ENCODE assay signal across 19 mouse cellular contexts in the genomic region with DNA sequence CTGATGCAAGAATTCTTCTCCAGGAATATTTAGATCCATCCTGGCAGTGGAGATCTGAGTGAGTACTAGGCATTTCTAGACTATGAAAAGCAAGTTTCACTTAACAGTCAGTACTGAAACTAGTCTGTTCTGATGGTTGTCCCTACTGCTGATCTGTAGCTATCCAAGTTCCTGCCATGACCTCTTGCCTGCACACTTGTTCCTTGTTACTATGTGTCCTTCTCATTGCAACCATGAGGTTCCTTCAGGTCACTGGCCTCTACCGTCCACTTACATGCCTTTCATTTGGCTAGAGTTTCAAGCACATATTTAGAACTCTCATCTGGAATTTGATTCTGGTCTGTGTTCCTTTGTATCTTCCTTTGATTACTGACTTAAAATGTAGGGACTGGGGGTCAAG. TPM values are rescaled to one million over a fixed set of nuclear protein-coding genes. Genes with fewer than 3 reads are reported as not detected.
DNase-seq lines count a peak whose midpoint lies in the region; ATAC-seq and TF ChIP-seq lines count a peak whose summit lies in the region.
"Had no signal": no experiment of that assay in that cellular context is flagged by ENCODE, and none has a peak within 500 bp of the region (broad histone marks: within the 10 kb centered on the region; RNA-seq: fewer than 3 reads in every experiment).

No protein-coding gene starts in this region.

- H3K36me3 ChIP-seq in heart, embryonic 15.5 days = no peaks in the 10 kb centered on the region
- peaks cover 2% of the 10 kb centered on the region for H3K36me3 ChIP-seq in myocyte (ENCODE audit: control insufficient read depth, insufficient read depth)
- H3K36me3 ChIP-seq: embryonic facial prominence, embryonic 15.5 days; forebrain, embryonic 10.5 days; hindbrain, embryonic 13.5 days had no signal

- no peak overlapping the region for H3K4me2 ChIP-seq in heart, embryonic 15.5 days
- H3K4me2 ChIP-seq in myocyte (ENCODE audit: low read depth) = peak overlapping the region; percentile 64
- H3K4me2 ChIP-seq: embryonic facial prominence, embryonic 15.5 days; heart, embryonic 11.5 days; hindbrain, embryonic 13.5 days had no signal

- 0 out of 2 replicates have a peak overlapping the region, but pooled peaks have one; percentile 61 for H3K27ac ChIP-seq in heart, embryonic 15.5 days
- H3K27ac ChIP-seq: embryonic facial prominence, embryonic 15.5 days; forebrain, embryonic 10.5 days; hindbrain, embryonic 13.5 days; hindbrain, postnatal 0 days had no signal

- no peak for TF ChIP-seq POLR2A in myocyte (IDR thresholded peaks at IDR 0.05; ENCODE audit: insufficient read length, low read depth)

- peaks cover 39% of the 10 kb centered on the region for H3K79me2 ChIP-seq in myocyte (ENCODE audit: control insufficient read depth, insufficient read depth)

- WGBS in heart, embryonic 15.5 days = 44% methylated on average over 1 of the region's 1 CpGs

- H3K4me1 ChIP-seq in heart, embryonic 15.5 days (replicated peaks) = peaks cover 23% of the 10 kb centered on the region
- H3K4me1 ChIP-seq: embryonic facial prominence, embryonic 15.5 days; forebrain, embryonic 10.5 days; hindbrain, embryonic 13.5 days had no signal

- H3K9ac ChIP-seq in heart, embryonic 15.5 days = no peak overlapping the region
- H3K9ac ChIP-seq: embryonic facial prominence, embryonic 15.5 days; hindbrain, embryonic 13.5 days had no signal

- intact Hi-C loops in heart, postnatal 25 days (cut with DNase I) = no loop called here
- intact Hi-C loops in heart, postnatal 14 days (cut with DNase I) = no loop called here

- H3K4me3 ChIP-seq in heart, embryonic 15.5 days = no peak overlapping the region
- H3K4me3 ChIP-seq in myocyte = no peak overlapping the region
- H3K4me3 ChIP-seq: embryonic facial prominence, embryonic 15.5 days; erythroblast, embryonic 14.5 days; forebrain, embryonic 10.5 days; hindbrain, embryonic 13.5 days had no signal

- no peaks in the 10 kb centered on the region for H3K9me3 ChIP-seq in heart, embryonic 15.5 days (replicated peaks)
- H3K9me3 ChIP-seq: embryonic facial prominence, embryonic 15.5 days; forebrain, embryonic 10.5 days; hindbrain, embryonic 13.5 days had no signal

- ATAC-seq in heart, embryonic 15.5 days (replicated peaks; ENCODE audit: insufficient number of reproducible peaks, insufficient read depth, low FRiP score, low read depth) = no peak
- ATAC-seq: forebrain, embryonic 14.5 days; hindbrain, postnatal 0 days had no signal

- DNase-seq in heart, adult 11 months = peak; percentile 87
- no peak for DNase-seq in heart, postnatal 25 days (ENCODE audit: low spot score)
- DNase-seq in heart, postnatal 14 days = no peak
- DNase-seq in adrenal gland, adult 2 months = no peak
- DNase-seq: adrenal gland, postnatal 10 days; cerebellum, adult 11 months; cerebellum, adult 8-10 months; cerebellum, postnatal 14 days; kidney, adult 11 months; kidney, adult 9 months had no signal

- H3K27me3 ChIP-seq in heart, embryonic 15.5 days = no peaks in the 10 kb centered on the region
- no peaks in the 10 kb centered on the region for H3K27me3 ChIP-seq in myocyte (ENCODE audit: control insufficient read depth, insufficient read depth, insufficient read length)
- H3K27me3 ChIP-seq: embryonic facial prominence, embryonic 15.5 days had no signal

- H3ac ChIP-seq in myocyte (ENCODE audit: control insufficient read depth, insufficient read length) = no peak overlapping the region

TF ChIP-seq in myocyte, 11 proteins besides CTCF, POLR2A, EP300 and RAD21:
- TF ChIP-seq TCF12 (IDR thresholded peaks at IDR 0.05; ENCODE audit: insufficient read depth, poor library complexity, severe bottlenecking) (no peak), SRF (IDR thresholded peaks at IDR 0.05; ENCODE audit: control insufficient read depth, insufficient read length, low read depth) (no peak), MAX (IDR thresholded peaks at IDR 0.05; ENCODE audit: low read depth) (no peak), USF1 (IDR thresholded peaks at IDR 0.05; ENCODE audit: low read depth) (no peak), MYOG (IDR thresholded peaks at IDR 0.05; ENCODE audit: control insufficient read depth in 1 of 3, insufficient read depth in 1 of 3, insufficient read length in 2 of 3, low read depth in 2 of 3) (no peak), POLR2AphosphoS2 (IDR thresholded peaks at IDR 0.05; ENCODE audit: insufficient read length, low read depth) (no peak), E2F4 (IDR thresholded peaks at IDR 0.05; ENCODE audit: insufficient read depth) (no peak), TCF3 (IDR thresholded peaks at IDR 0.05; ENCODE audit: insufficient read length, low read depth) (no peak), MYOD1 (IDR thresholded peaks at IDR 0.05; ENCODE audit: control insufficient read depth in 1 of 3, insufficient read length in 2 of 3, low read depth in 2 of 3) (no peak), CEBPB (IDR thresholded peaks at IDR 0.05; ENCODE audit: insufficient read depth, poor library complexity, severe bottlenecking) (no peak), REST (IDR thresholded peaks at IDR 0.05; ENCODE audit: insufficient read depth, insufficient read length) (no peak)

RNA-seq across cellular contexts. Expression of a gene that starts 37.9 kb away (rescaled TPM):
- total RNA-seq in heart, postnatal 25 days (2021) = 100 to 1,000 TPM in 1 of 2 experiments, 10 to 100 TPM in 1; 97.0 to 105 TPM
- 15.5 and 17.0 TPM in 2 replicates for polyA plus RNA-seq in heart, embryonic 15.5 days (2015; fragmentation: Nextera tagmentation; extraction: Ambion mirVana)
- total RNA-seq in heart, postnatal 14 days (2021) = 10 to 100 TPM; 86.8 to 90.3 TPM
- polyA plus RNA-seq in myocyte (2012; fragmentation: generic; extraction: Trizol) = 27.2 TPM
- 100 to 1,000 TPM; 105 to 137 TPM for total RNA-seq in adrenal gland, adult 2 months (2021)
- polyA plus RNA-seq in adrenal gland, adult 2 months (2012; rRNA removed) = 10.3 and 13.7 TPM in 2 replicates
- polyA plus RNA-seq: erythroblast, embryonic 14.5 days had no signal
